Mouse (Mus musculus) megakaryocyte-erythroid progenitor cell, adult 5-6 weeks (primary cell): ENCODE results near the gene Nr2f6. TPM values are rescaled to one million over a fixed set of nuclear protein-coding genes. Genes with fewer than 3 reads are reported as not detected.

Source experiments
- ATAC-seq: replicated peaks from 2 replicates; pipeline ENCODE4 v1.8.0; 2016; ENCODE audit warnings: mild to moderate bottlenecking, inconsistent platforms; ENCODE audit not compliant: severe bottlenecking, poor library complexity, low FRiP score, low TSS enrichment
- total RNA-seq, 2 experiments: library from RNA; stranded (forward) in 1 of 2; stranded (reverse) in 1 of 2; fragments of 200-1000, 215-1000 nt in 1 of 2; fragments of >200 nt in 1 of 2; fragmentation: Nextera tagmentation in 1 of 2; gene quantifications; 2 replicates each; pipeline ENCODE4 v1.2.3; 2014 to 2017

Nr2f6 gene
- 1.4 and 3.2 TPM in 2 replicates for total RNA-seq (2014; fragmentation: Nextera tagmentation)
- 1.7 TPM in 1 of 2 replicates, not detected in the other for total RNA-seq (2017)

DNA sequence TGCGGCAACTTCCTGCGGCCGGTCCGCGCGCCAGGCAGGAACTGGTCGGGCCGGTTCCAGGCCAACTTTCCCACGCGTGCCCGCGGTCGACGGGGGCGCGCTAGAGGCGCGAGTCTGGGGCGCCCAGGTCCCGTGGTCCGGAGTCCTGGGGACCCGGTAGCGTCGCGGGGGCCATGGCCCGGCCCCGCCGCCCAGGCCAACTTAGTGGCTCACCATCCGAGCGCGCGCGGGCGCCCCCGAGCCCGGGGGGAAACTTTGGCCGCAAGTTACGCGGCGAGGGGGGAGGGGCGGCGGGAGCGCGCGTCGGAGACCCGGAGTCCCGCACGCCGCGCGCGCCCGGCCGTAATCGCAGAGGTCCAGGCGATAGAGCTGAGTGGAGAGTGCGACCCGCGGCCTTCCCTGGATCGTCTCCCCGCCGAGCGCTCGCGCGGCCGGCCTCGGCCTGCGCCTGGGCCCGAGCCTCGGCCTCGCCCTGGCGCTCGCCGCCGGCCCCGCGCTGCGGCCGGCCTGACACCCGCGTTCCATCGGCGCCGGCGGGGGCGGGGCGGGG, at the start of gene Nr2f6:
TSS of gene Nr2f6 (minus strand) at position 540 of the 550 bp plus-strand sequence.
- ATAC-seq = no peak

DNA sequence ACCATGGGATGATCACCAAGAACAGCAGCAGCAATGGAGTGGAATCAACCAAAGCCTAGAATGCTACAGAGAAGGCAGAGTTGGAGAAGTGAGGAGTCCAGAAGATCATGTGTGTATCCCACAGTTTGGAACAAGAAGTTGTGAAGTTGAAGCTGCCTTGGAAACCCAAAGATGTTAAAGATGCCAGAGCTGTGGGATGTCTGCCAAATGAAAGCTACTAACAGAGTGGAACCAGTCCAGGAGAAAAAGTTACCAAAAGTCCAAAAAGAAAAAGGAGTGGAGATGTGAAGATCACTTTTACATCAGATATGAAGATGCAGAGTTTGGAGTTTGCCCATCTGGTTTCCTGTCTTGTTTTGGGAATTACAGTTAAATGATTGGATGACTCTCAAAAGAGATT, 40.4 kb upstream of the Nr2f6 start:
- no peak for ATAC-seq

DNA sequence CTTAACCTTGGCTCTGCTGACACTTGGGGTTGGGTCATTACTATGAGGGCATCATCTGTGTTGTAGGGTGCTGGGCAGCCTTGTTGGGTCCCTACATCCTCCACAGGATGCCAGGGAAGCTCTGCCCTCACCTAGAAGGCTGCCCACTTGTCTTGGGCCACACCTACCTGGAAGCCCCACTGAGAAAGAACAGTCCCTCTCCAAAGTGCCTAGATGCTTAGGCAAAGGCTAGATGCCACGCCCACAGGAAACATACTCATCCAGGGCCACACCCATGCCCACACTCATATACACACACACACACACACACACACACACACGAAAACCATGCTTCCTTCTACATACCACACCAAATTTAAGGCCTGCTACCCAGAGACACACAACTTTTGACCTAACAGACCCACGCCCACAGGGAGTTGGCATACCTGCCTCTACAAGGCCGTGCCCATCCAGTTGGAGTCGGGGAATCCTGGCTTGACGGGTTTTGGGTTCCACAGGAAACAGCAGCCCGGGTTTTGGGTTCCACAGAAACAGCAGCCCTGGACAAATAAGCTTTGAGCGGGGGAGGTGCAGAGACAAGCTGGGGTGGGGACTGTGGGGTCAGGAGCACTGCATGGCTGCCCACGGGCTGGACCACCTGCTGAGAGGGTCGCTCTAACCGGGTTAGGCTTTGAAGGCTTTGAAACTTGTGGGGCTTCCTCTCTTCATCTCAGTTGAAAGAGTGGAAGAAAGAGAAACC, 29.9 kb upstream of the Nr2f6 start:
- 0 out of 2 replicates have a peak, but pooled peaks have one; percentile 12 for ATAC-seq

DNA sequence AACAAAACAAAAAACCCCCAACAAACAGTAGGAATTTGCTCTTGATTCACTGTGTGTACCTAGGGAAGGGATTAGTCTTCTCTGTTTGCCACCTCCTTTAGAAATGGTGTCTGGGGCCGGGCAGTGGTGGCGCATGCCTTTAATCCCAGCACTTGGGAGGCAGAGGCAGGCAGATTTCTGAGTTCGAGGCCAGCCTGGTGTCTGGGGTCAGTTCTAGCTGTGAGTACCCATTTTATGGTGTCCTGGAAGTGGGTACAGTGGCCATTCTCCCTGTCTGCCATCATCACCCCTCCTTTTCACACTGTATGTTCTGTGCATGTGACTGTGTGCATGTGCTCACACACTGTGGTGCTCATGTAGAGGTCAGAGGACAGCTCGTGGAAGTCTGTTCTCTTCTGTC, 26.5 kb upstream of the Nr2f6 start:
- ATAC-seq = no peak

DNA sequence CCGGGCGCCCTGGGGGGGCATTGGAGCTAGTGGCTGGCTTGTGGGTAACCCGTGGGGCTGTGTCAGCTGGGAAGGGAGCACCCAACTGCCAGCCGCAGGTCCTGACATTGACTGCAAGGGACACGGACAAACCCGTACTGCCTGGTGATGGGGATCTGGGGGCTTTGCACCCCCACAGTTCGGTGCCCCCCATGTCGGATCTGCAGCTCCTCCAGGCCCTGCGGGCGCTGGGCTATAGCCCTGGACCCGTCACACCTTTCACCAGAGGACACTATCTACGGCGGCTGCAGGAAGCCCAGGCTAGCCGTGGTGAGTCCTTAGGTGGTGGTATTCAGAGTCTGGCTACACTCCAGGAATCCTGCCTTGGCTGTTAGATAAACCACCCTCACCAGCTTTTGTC, 25.7 kb upstream of the Nr2f6 start:
- no peak; the same call in 1 of the 2 replicates for ATAC-seq

DNA sequence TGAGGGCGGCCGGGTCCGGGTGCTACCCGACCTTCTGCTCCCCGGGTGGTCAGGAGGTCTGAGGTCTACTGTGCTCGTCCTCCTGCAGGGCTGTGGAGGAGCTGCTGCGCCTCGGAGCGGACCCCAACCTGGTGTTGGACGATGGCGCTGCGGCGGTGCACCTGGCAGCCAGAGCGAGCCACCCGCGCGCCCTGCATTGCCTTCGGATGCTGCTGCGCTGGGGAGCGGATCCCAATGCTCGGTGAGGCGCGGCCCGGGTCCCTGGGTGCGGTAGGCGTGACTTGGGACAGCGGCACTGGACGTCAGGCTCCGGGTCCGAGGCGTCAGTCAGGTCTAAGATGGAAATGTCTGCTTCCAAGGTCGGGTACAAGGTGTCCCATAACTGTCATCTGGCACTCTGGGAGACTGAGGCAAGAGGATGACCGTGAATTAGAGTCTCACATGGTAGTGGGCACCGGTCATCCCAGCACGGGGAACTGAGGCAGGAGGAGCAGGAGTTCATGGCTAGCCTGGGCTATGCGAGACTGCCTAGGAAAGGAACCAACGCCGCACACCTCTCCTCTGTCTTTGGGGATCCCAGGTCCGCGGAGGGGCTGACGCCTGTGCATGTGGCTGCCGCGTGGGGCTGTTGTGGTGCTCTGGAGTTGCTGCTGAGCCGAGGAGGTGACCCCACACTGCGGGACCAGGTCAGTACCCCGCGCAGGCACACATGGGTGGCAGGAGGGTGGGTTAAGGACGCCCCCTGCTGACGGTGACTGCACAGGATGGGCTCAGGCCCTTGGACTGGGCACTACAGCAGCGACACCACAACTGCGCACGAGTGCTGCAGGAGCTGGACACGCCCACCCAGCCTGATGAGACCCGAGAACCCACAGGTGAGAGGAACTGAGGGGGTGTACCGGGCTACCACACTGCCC, 24.6 kb upstream of the Nr2f6 start:
- ATAC-seq = peak; percentile 54

DNA sequence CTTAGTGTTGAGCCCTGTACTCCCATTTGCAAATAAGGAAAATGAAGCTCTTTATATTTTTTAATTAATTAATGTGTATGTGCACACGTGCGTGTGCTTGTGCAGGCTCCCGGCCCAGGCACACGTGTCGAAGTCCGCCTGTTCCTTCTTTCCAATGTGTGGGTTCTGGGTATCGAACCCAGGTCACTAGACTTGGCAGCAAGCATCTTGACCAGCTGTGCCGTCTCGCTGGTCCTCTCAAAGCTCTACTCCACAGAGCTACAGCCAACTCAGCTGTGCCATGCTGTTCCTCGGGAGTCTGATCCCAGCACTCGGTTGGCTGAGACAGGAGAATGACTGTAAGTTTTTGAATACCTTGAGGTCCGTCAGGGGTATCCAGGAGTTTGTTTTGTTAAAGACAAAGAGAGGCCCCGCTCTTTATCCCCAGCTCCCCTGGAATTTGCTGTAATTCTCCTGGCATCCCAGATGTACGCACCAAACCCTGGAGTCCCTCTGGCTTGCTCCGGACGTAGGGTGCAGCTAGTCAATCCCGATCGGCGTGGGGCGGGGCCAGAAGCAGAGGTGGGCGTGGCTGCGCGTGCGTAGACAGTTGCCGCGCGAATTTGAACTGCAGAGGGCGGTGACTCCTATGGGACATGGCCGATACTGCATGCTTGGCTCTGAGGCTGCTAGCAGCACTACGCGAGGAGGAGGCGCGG, 23.8 kb upstream of the Nr2f6 start, which contains the start of gene Ankle1:
TSS of gene Ankle1 (plus strand) at position 610 of the 698 bp plus-strand sequence.
- ATAC-seq = peak; percentile 81

DNA sequence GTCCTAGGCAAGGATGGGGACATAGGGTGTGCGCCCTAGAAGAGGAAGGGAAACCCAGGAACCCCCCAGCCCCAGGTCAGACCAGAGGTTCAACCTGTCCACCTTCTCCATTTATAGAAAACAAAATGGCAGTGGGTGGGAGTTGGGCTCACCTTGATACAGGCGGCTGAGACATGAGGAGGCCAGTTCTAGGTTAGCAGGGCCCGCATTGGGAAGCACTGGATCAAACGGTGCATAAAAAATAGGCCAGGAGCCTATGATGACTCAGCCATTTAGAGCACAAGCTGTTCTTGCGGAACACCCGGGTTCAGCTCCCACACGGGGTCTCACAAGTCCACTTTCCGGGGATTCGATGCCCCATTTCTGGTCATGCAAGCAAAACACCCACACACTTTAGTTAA, 23.2 kb upstream of the Nr2f6 start:
- ATAC-seq = no peak

DNA sequence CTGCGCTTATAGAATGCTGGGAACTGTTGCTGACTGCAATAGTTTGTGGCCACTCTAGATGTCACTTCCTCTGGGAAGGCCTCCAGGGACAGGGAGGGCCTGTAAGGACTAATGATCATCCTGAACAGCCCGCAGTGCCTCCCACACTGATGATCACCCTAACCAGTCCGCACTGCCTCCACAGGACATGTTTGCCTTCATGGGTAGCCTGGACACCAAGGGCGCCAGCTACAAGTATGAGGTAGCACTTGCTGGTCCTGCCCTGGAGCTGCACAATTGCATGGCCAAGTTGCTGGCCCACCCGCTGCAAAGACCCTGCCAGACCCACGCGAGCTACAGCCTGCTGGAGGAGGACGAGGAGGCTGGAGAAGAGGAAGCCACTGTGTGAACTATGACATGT, 22.3 kb upstream of the Nr2f6 start:
- ATAC-seq = no peak

DNA sequence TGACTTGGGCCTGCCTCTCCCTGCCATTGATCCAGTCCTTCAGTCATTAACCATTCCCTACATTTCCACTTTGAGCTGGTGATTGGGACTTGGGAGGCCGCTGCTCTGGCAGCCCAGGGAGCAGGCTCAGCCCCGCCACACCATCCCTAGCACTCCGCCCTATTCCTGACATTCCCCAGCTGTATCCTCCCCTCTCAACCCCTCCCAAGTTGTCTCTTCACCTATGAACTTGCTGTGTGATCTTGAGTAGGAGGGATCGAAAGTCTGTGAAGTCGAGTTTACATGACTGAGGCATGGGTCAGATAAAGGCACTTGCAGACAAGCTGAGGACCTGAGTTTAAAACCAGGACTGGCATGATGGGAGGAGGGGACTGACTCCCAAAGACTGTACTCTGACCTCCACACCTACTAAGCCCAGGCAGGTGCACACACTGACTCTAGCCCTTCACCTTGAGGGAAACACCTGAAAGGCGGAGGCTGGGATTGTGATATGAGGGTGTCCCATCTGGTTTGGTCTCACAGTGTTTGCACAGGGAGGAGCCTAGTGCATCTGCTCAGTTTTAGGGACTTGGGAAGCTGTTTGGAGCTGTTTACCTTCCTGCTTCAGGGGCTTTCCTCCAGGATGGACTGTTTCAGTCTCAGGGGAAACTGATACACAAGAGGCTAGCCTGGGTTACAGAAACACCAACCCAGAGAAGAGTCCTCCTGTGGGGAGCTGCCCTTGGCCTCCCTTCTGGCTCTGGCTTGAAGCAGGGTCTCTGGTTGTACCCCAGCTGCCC, 21.5 kb upstream of the Nr2f6 start:
- ATAC-seq = no peak

DNA sequence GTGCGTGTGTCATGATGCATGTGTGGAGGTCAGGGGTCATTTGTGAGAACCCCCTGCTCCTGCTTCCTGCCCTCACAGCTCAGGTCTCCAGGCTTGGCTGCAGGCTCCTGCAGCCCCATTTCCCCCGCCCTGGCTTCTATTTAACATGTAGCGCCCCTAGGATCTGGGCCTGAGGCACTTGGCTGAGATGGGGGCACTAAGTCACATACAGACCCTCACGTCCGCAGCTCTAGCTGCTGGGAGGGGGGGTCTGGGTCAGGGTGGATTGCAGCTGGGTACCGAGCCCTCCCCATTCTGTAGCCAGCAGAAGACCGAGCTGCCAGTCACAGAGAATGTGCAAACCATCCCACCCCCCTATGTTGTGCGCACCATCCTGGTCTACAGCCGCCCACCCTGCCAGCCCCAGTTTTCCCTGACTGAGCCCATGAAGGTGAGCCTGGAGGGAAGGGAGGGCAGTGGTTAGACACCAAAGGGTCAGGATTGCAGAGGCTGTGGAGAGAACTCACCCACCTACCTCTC, 20.7 kb upstream of the Nr2f6 start:
- no peak for ATAC-seq

DNA sequence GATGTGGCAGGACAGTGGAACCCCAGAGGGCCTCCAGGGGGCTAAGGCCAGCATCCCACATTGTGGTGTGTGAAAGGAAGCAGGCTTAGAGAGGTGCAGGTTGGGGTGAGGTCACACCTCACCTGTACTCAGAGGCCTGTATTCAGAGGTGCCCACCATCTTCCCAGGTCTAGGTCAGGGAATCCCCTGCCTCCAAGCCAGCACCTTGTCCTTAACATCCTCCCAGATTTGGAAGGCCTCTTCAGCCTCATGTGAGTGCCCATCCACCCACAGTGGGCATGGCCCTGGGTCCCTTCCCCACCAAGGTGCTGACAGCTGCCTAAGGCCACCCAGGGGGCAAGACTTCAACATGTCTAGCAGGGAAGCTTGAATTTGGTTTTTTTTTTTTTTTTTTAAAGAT, 19.7 kb upstream of the Nr2f6 start:
- no peak for ATAC-seq

DNA sequence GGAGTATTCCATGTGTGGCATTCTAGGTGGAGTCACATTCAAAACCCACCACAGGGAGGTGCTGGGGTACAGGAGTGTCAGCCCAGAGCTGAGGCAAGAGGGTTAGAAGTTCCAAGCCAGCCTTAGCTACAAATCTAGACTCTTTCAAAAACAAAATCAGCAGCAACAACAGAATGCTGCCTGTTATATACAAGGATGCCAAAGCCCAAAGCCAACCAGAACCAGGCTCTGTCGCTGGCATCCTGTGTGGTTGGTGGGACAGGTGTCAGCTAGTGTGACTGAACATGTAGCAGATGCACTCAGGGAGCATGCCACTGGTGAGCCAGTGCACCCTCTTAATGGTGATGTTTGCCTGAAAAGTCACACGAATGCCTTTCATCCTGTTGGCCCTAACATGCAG, 19.1 kb upstream of the Nr2f6 start:
- ATAC-seq = no peak

DNA sequence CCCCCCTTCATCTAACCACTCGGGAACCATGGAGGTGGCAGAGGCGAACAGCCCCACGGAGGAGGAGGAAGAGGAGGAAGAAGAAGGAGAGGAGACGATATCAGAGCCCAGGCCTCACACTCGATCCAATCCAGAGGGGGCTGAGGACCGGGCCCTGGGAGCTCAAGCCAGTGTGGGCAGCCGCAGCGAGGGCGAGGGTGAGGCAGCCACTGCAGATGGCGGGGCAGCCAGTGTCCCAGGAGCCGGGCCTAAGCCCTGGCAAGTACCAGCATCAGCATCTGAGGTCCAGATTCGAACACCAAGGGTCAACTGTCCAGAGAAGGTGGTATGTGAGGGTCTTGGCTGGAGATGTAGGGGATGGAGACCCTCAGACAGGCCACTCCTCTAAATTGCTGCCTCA, 15.9 kb upstream of the Nr2f6 start:
- no peak for ATAC-seq

DNA sequence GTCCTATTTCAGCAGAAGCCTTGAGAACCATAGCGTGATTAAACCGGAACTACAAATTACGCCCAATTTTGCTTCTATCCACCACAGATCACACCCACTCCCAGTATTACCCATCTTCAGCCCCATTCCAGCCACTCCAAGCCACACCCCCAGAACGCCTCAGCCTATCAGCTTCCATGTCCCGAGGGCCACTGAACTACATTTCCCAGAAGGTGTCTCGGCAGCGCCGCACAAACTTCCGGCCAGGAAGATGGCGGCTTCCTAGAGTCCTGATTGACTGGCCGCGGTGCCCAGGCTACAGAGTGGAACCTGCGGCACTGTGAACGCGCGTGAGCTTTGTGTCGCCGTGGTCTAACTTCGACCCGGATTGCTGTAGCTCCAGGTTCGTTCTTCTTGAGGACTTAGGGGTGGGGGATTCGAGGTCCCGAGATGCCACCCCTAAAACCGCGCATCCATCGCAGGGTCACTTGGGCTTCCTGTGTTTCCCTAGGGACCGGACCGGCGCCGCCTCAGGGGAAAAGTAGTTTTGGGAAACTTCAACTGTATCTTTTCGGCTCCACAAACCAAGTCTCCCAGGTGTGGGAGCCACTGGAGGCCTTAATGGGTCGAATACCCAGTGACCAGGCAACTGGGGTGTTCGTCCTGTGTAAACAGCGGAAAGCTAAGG, 15.0 kb upstream of the Nr2f6 start, which contains the start of gene Babam1:
TSS of gene Babam1 (plus strand) at position 223 of the 667 bp plus-strand sequence.
- ATAC-seq = peak; percentile 99

DNA sequence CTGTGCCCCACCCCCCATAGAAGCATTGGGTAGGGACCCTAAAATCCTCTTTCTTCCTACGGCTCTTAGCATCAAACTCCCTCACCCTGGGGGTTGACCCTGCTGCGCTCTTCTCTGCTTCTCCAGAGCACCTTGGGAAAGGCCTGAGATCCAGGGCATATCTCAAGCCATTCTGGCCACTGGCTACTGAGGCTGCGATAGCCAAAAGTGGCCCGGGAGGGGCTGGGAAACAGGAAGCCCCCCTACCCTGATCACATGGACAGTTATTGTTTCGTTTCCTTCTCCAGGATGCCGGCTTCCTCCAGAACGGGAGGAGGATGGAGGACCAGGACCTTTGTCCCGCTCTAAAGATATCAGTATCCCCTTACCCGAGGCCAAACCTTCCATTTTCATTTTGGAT, 13.9 kb upstream of the Nr2f6 start, which contains the start of gene Ushbp1:
TSS of gene Ushbp1 (minus strand) at position 174 of the 400 bp plus-strand sequence.
- no peak for ATAC-seq

DNA sequence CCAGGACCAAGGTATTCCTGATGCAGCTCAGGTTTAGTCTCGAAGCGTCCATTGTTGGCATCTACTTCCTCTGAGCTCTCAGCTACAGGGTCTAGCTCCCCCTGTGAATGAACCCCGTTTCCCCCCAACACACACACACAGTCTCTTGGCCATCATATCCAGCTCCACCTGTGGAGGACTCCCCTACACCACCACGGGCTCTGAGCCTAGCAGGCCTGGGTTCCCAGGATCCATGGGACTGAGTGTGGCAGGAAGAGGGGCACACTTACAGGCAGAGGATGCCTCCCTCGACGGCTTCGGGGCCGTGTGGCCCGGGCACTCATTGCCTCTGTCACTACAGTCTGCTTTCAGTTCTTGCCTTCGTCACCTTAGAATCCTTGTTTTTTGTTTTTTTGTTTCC, 13.3 kb upstream of the Nr2f6 start:
- no peak for ATAC-seq

DNA sequence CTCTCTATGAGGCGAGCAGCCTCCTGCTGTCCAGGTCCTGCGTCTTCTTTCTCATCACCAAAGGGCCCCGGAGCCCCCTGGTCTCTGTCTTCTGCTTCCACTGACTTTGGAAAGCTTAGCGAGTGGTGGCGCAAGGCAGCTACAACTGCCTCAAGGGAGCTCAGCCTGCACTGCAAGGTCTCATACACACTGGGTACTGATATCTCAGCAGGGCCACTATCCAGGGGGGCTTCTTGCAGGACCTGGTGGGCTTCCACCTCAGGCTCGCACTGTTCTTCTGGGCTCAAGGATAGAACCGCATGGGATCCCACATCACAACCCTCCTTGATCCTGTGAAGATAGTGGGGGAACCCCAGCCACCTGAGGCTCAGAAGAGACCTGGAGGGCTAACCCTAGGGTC, 12.7 kb upstream of the Nr2f6 start:
- no peak for ATAC-seq
